Mouse (Mus musculus) spleen, postnatal 4 days (tissue): ENCODE results near the gene Rab11fip3.

ENCODE experiments used
- DNase-seq, 2 experiments: peaks; one replicate each; pipeline ENCODE4 v3.0.0; 2022; ENCODE audit warnings: low spot score in 2 of 2

Gene Rab11fip3

GRCm38 (mm10) chr17:25956201-25956600, 113.2 kb downstream of the Rab11fip3 start:
- DNase-seq = no peak

DNA sequence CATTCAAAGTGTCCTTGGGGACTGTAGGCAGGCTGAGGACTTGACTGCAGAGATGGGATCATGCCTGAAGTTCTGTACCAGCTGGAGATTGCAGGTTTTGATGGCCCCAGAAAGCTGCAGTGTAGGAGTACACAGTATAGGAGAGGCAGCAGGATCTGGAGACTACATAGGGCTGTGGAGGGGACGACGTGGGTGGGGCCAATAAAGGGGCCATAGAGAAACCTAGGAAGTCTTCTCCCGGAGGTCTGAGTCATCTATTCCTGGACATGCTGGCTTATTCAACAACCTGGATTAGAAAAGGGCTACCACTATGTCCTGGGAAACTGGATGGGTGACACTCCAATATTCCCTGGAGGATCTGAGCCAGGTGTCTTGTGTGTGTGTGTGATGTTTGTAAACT, 113.6 kb downstream of the Rab11fip3 start:
- DNase-seq = no peak

- DNase-seq = no peak
Observed at GRCm38 (mm10) chr17:25954671-25955070, 114.7 kb downstream of the Rab11fip3 start.

DNA sequence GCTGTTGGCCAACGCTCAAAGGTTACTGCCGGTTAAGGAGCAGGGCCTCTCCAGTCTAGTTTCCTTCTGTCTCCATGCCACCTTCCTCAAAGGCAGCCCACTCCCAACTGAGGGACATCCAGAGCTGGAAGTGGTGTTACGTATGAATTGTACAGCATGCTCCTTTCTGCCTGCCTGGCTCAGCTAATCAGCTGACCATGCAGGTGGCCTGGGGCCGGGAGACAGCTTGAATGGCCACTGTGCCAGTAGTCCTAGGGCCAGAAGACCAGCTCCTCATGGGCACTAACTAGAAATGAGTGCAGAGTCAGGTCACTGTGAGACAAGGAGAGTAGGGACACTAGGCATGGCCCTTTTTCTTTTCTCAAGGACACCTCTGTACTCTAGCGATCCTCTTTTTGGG, 116.2 kb downstream of the Rab11fip3 start:
- no peak for DNase-seq

GRCm38 (mm10) chr17:25951803-25952623, 117.3 kb downstream of the Rab11fip3 start, which contains the start of gene A930017K11Rik:
Gene A930017K11Rik (minus strand): TSS chr17:25952565.
- peak in 1 of 2 experiments; percentile 69 for DNase-seq

GRCm38 (mm10) chr17:25951225-25951802, 118.0 kb downstream of the Rab11fip3 start:
- DNase-seq = no peak

- DNase-seq = no peak
Observed at GRCm38 (mm10) chr17:25950706-25951105, 118.6 kb downstream of the Rab11fip3 start.

DNA sequence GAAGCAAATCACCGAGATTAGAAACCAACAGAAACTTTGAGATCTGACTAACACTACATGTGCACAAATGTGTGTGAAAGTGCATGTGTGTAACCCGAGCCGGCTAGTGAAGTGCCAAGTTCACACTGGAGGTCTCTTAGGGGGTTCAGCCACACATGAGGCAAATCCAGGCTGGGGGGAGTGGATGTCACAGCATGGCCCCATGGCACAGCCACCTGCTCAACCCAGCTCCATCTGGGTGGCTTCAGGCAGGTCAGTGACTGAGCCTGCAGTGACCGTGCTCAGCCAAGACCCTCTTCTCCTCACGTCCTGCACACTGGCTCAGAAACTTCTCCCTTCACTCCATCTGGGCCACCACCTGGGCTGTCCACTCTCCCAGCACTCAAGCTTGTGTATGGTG, 119.4 kb downstream of the Rab11fip3 start:
- no peak for DNase-seq

GRCm38 (mm10) chr17:25948051-25948450, 121.3 kb downstream of the Rab11fip3 start:
- no peak for DNase-seq

GRCm38 (mm10) chr17:25947576-25947975, 121.8 kb downstream of the Rab11fip3 start:
- DNase-seq = peak in 1 of 2 experiments; percentile 67

DNA sequence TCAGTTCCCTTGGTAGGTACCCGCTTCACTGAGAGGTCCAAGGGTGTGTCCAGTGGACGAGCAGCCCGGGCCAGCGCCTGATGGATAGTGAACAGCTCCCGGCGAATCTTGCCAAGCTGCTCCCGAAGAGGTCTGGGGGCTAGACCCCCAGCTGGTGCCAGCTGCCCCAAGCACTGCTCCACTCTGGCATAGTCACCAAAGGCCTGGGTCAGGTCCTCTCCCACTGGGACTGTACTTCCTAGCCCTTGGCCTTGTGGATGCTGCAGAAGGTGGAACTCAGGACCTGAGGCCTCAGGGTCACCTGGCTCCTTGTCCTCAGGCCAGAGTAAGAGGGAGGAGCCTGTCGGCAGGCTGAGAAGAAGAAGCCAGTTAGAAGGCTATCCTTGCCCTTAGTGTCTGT, 122.5 kb downstream of the Rab11fip3 start:
- DNase-seq = peak in 1 of 2 experiments; percentile 68

GRCm38 (mm10) chr17:25946349-25946748, 123.0 kb downstream of the Rab11fip3 start:
- no peak for DNase-seq

GRCm38 (mm10) chr17:25945517-25946155, 123.7 kb downstream of the Rab11fip3 start:
- DNase-seq = peak in 1 of 2 experiments; percentile 69

DNA sequence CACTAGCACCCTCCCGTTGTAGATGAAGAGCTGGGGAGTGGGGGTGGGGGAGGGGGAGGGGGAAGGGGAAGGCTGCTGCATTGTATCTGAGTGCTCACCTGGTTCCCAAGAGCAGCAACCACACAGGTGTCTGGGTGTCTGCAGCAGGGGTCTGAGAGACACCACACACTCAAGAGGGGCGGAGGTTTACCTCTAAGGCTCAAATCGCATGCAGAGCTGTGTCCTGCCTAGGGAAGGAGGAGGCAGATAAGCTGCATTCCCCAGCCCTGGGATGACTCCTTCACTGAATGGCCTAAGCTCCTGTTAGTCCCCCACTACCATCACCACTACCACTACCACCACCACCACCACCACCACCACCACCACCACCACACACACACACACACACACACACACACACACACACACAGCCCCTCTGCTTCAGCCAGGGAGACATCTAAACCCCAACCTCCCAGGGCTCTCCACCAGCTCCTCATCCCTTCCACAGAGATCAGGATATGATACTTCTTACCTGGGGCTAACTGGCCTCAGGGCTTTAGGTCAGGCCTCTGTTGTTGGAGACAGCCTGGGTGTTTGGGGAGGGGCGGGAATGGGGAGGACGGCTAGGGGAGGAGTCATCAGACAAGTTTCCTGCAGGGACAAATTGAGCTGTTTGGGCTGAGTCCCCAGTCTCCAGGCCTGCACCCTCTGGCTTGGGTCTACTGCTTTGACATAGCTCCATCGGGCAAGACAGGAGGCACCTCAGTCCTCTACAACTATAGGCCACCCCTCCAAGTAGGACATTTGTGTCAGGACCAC, 124.8 kb downstream of the Rab11fip3 start, which contains the start of the genes Pigq and Nhlrc4:
Gene Pigq (minus strand): TSS at position 571 of the 798 bp plus-strand sequence.
Gene Nhlrc4 (minus strand): TSS at position 596 of the 798 bp plus-strand sequence.
- DNase-seq = peak; percentile 59 to 72

DNA sequence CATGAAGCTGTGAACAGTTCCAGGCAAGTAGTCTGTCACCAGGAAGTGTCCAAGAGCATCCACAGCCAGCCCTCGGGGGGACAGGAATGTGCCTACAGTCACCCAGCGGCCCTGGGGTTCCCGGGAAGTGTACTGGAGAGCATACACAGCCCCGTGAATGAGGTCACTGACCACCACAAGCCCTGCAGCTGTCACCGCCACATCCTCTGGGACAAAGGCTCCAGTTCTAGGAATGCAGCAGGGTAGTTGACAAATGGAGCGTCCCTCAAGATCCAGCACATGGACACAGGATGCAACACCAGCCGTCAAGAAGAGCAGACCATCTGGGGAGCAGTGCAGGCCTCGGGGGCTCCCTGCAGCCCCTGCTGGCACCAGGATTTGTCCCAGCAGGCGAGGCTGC, 125.6 kb downstream of the Rab11fip3 start:
- peak in 1 of 2 experiments; percentile 73 for DNase-seq

GRCm38 (mm10) chr17:25943221-25943620, 126.1 kb downstream of the Rab11fip3 start:
- DNase-seq = peak; percentile 54 to 81

GRCm38 (mm10) chr17:25942597-25943151, 126.7 kb downstream of the Rab11fip3 start:
- peak; percentile 89 to 90 for DNase-seq

GRCm38 (mm10) chr17:25941511-25942241, 127.7 kb downstream of the Rab11fip3 start:
- DNase-seq = peak; percentile 77 to 93
